Mouse (Mus musculus): ENCODE measurements around the gene Samd1. TPM values are rescaled to one million over a fixed set of nuclear protein-coding genes. Genes with fewer than 3 reads are reported as not detected.

The Samd1 gene
- 2.1 TPM for polyA plus RNA-seq (2014; fragmentation: Illumina TruSeq; extraction: RNeasy Lipid Tissue Mini Kit (QIAGEN cat#74804); ENCODE audit: low read depth, low replicate concordance)

GRCm38 (mm10) chr8:83997511-83998141 is at the start of gene Samd1:
TSS of gene Samd1 (plus strand) at chr8:83997672.

DNA sequence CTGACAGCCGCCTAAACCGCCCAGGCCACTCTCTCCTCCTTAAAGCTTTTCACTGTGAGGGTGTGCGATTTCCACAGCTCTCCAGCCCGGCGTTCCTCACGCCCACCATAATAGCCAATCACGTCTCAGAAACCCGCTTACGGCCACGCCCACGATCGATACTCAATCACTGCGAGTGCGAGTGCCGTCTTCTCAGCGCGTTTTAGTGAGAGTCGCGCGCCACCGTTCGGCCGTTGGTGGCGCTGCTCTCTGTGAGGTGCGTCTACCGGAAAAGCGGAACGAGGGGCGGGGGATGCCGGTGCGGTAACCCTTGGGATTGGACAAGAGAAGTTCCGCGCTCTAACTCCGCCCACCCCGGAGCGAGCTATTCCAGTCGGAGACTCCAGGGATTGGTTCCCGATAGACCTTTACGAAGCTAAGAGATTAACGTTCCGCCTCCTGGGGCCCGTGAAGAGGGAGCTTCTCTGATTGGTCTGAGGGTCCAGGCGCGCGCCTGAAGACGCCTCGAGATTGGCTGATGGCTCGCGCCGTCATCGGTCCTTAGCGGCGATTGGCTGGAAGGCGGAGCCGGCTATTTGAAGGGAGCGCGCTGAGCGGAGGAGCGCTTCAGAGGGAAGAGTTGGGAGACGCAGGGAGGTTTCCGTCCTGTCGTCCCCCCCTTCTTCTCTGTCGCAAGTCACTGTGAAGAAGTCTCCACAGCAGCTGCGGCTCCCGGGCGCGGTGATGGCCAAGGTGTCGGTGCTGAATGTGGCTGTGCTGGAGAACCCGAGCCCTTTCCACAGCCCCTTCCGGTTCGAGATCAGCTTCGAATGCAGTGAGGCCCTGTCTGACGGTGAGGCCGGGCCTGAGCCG is 42.1 kb upstream of the Samd1 start, which contains the start of the genes Gm10644 and Asf1b:
Gene Gm10644, minus strand, starts transcription at position 100 of the 852 bp plus-strand sequence.
Gene Asf1b, plus strand, starts transcription at position 402 of the 852 bp plus-strand sequence.

DNA sequence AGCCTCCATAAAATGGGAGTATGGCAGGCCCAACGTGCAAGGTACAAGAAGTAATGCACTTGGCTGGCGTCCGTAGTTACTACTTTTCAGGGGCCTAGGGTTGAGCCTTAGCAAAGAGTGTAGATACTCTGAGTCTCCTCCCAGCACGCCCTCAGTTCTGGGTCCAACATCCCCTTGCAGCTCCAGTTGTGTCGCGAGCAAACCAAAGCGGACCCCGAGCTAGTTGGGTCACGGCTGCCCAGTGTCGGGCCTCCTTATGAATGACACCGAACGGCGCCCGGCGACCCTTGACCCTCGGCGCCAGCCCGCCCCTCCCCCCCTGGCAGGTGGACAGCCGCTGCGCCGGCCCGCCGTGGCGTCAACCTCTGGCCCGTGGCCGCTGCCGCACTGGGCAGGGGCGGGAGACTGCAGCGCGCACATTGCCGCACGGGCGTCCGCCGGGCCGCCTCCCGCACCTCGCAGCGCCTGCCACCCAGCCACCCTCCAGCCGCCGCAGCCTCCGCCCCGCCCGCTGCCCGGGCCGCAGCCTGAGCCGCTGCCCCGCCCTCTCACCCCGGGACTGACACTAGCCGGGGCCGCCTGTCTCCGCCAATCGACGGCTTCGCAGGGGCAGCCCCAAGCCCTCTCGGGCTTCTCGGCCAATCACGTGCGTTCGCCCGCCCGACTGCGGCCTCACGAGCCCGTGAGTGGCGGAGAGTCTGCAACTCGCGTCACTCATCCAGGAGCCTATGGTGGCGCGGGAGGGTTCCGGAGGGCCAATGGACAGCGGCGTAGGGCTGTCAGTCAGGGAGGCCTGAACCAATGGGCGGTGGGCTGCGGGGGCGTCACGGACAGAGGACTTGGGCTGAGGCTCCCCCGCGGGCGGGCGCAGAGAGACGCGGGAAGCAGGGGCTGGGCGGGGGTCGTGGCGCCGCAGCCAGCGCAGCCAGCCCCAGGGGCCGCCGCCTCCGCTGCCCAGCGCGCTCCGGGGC is 25.0 kb upstream of the Samd1 start, which contains the start of gene Prkaca:
Gene Prkaca, plus strand, starts transcription at position 844 of the 971 bp plus-strand sequence.

GRCm38 (mm10) chr8:84001281-84002000 is 4.0 kb downstream of the Samd1 start, which contains the start of gene 1700067K01Rik:
TSS of gene 1700067K01Rik (plus strand) at chr8:84001502.

GRCm38 (mm10) chr8:84011705-84012498 is 14.4 kb downstream of the Samd1 start, which contains the start of gene 2210011C24Rik:
TSS of gene 2210011C24Rik (minus strand) at chr8:84012171.

GRCm38 (mm10) chr8:84021096-84021495 is 23.6 kb downstream of the Samd1 start, which contains the start of gene Palm3:
TSS of gene Palm3 (plus strand) at chr8:84021471.

GRCm38 (mm10) chr8:84042066-84042947 is 44.8 kb downstream of the Samd1 start, which contains the start of gene Il27ra:
TSS of gene Il27ra (minus strand) at chr8:84042589.

DNA sequence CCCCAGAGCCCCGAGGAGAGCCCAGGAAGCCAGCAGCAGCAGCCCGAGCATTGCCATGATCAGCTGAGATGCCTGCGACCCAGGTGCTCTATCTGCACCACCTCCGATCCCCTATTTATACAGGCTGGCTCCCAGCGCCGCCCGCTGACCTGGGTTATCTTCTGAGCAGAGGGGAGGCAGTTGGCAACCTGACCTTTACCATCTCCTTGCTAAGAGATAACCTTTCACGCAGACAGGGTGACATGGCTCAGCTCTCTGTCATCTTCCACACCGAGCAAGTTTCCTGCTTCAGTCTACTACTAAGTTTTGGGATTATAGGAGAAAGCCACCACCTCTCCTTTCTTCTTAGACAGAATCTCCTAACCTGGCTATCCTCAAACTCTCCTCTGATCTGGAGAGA is 47.4 kb downstream of the Samd1 start, which contains the start of gene Rln3:
Gene Rln3, minus strand, starts transcription at position 101 of the 400 bp plus-strand sequence.

Other genes starting within 250 kb of the Samd1 start
- 3.5 TPM for gene Adgrl1, start 97.6 kb upstream of the Samd1 start, polyA plus RNA-seq (2014; fragmentation: Illumina TruSeq; extraction: RNeasy Lipid Tissue Mini Kit (QIAGEN cat#74804); ENCODE audit: low read depth, low replicate concordance)
- gene Gm10644, start 42.5 kb upstream of the Samd1 start, polyA plus RNA-seq (2014; fragmentation: Illumina TruSeq; extraction: RNeasy Lipid Tissue Mini Kit (QIAGEN cat#74804); ENCODE audit: low read depth, low replicate concordance): 2.5 TPM
- gene Asf1b, start 42.2 kb upstream of the Samd1 start, polyA plus RNA-seq (2014; fragmentation: Illumina TruSeq; extraction: RNeasy Lipid Tissue Mini Kit (QIAGEN cat#74804); ENCODE audit: low read depth, low replicate concordance): 32.0 TPM
- 37.0 TPM for gene Prkaca, start 24.7 kb upstream of the Samd1 start, polyA plus RNA-seq (2014; fragmentation: Illumina TruSeq; extraction: RNeasy Lipid Tissue Mini Kit (QIAGEN cat#74804); ENCODE audit: low read depth, low replicate concordance)
- 2.4 TPM for gene 1700067K01Rik, start 3.8 kb downstream of the Samd1 start, polyA plus RNA-seq (2014; fragmentation: Illumina TruSeq; extraction: RNeasy Lipid Tissue Mini Kit (QIAGEN cat#74804); ENCODE audit: low read depth, low replicate concordance)
- 15.4 TPM for gene 2210011C24Rik, start 14.5 kb downstream of the Samd1 start, polyA plus RNA-seq (2014; fragmentation: Illumina TruSeq; extraction: RNeasy Lipid Tissue Mini Kit (QIAGEN cat#74804); ENCODE audit: low read depth, low replicate concordance)
- 0.13 TPM for gene Palm3, start 23.8 kb downstream of the Samd1 start, polyA plus RNA-seq (2014; fragmentation: Illumina TruSeq; extraction: RNeasy Lipid Tissue Mini Kit (QIAGEN cat#74804); ENCODE audit: low read depth, low replicate concordance)
- not detected for gene Il27ra, start 44.9 kb downstream of the Samd1 start, polyA plus RNA-seq (2014; fragmentation: Illumina TruSeq; extraction: RNeasy Lipid Tissue Mini Kit (QIAGEN cat#74804); ENCODE audit: low read depth, low replicate concordance)
- gene Rln3, start 47.3 kb downstream of the Samd1 start, polyA plus RNA-seq (2014; fragmentation: Illumina TruSeq; extraction: RNeasy Lipid Tissue Mini Kit (QIAGEN cat#74804); ENCODE audit: low read depth, low replicate concordance): not detected
- 8.6 TPM for gene Gm10643, start 67.5 kb downstream of the Samd1 start, polyA plus RNA-seq (2014; fragmentation: Illumina TruSeq; extraction: RNeasy Lipid Tissue Mini Kit (QIAGEN cat#74804); ENCODE audit: low read depth, low replicate concordance)
- 2.3 TPM for gene Rfx1, start 69.2 kb downstream of the Samd1 start, polyA plus RNA-seq (2014; fragmentation: Illumina TruSeq; extraction: RNeasy Lipid Tissue Mini Kit (QIAGEN cat#74804); ENCODE audit: low read depth, low replicate concordance)
- 7.9 TPM for gene Dcaf15, start 107.1 kb downstream of the Samd1 start, polyA plus RNA-seq (2014; fragmentation: Illumina TruSeq; extraction: RNeasy Lipid Tissue Mini Kit (QIAGEN cat#74804); ENCODE audit: low read depth, low replicate concordance)
- gene Podnl1, start 128.3 kb downstream of the Samd1 start, polyA plus RNA-seq (2014; fragmentation: Illumina TruSeq; extraction: RNeasy Lipid Tissue Mini Kit (QIAGEN cat#74804); ENCODE audit: low read depth, low replicate concordance): not detected
- gene Cc2d1a, start 150.3 kb downstream of the Samd1 start, polyA plus RNA-seq (2014; fragmentation: Illumina TruSeq; extraction: RNeasy Lipid Tissue Mini Kit (QIAGEN cat#74804); ENCODE audit: low read depth, low replicate concordance): 0.74 TPM
- 5.8 TPM for gene 4930432K21Rik, start 150.4 kb downstream of the Samd1 start, polyA plus RNA-seq (2014; fragmentation: Illumina TruSeq; extraction: RNeasy Lipid Tissue Mini Kit (QIAGEN cat#74804); ENCODE audit: low read depth, low replicate concordance)
- not detected for gene Nanos3, start 187.5 kb downstream of the Samd1 start, polyA plus RNA-seq (2014; fragmentation: Illumina TruSeq; extraction: RNeasy Lipid Tissue Mini Kit (QIAGEN cat#74804); ENCODE audit: low read depth, low replicate concordance)
- 0.20 TPM for gene Zswim4, start 239.4 kb downstream of the Samd1 start, polyA plus RNA-seq (2014; fragmentation: Illumina TruSeq; extraction: RNeasy Lipid Tissue Mini Kit (QIAGEN cat#74804); ENCODE audit: low read depth, low replicate concordance)